Mouse (Mus musculus) ES-E14 (cell line): ENCODE results near the gene Kdsr.

Experiments used
- CHD2 ChIP-seq: IDR thresholded peaks from 2 replicates; pipeline ENCODE4 v1.6.1; 2014; ENCODE audit warnings: mild to moderate bottlenecking, low read depth, low read length, inconsistent platforms
- HCFC1 ChIP-seq: IDR thresholded peaks from 2 replicates; pipeline ENCODE4 v1.6.1; 2012; ENCODE audit warnings: low read length, inconsistent platforms, borderline replicate concordance; ENCODE audit not compliant: insufficient read depth
- MAFK ChIP-seq: IDR thresholded peaks from 2 replicates; pipeline ENCODE4 v1.6.1; 2014; ENCODE audit warnings: mild to moderate bottlenecking, low read depth, low read length, inconsistent platforms; ENCODE audit not compliant: insufficient read depth
- ZC3H11A ChIP-seq: IDR thresholded peaks from 2 replicates; pipeline ENCODE4 v1.6.1; 2012; ENCODE audit warnings: low read depth, mild to moderate bottlenecking, inconsistent platforms, low read length, borderline replicate concordance
- ZNF384 ChIP-seq: IDR thresholded peaks from 2 replicates; pipeline ENCODE4 v1.6.1; 2012; ENCODE audit warnings: low read depth, low read length, inconsistent platforms

GRCm38 (mm10) chr1:106765771-106766170 lies 6.2 kb upstream of the Kdsr start:
- TF ChIP-seq HCFC1 = no peak
- no peak for TF ChIP-seq CHD2
- no peak for TF ChIP-seq ZNF384
- TF ChIP-seq ZC3H11A = no peak
- no peak for TF ChIP-seq MAFK
